Mouse (Mus musculus): ENCODE measurements around the gene Hmg20a. TPM values are rescaled to one million over a fixed set of nuclear protein-coding genes. Genes with fewer than 3 reads are reported as not detected.

The Hmg20a gene
- polyA plus RNA-seq, 1 experiment: 7.9 TPM

DNA sequence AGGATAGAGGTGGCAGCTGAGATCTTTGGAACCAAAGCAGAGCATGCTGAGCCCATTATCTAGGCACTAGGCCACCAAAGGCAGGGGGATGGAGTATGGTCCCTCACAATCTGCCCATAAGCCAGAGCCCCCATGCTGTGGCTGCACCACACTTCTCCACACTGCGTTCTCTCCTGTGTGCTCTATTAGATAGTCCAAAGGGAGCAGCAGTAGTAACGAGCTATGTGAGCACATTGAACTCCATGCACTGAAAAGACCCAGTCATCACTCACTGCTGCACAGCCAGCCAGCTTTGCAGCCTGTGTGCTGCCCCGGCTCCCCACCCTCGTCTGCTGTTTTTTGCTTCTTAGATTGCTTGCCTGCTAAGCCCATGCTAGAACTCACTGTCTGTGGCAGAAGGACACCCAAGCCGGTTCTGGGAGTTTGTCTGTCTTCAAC, 77.4 kb downstream of the Hmg20a start:
- Histone ChIP-seq H3K27ac (ENCODE audit: control insufficient read depth, insufficient read depth, low read depth, low read length) (peak overlapping the region; percentile 7; the same call in 1 of the 2 replicates), H3K27me3 (ENCODE audit: control insufficient read depth, insufficient read depth, low read length) (no peaks in the 10 kb centered on the region), H3K4me1 (ENCODE audit: control insufficient read depth, insufficient read depth, low read length) (no peaks in the 10 kb centered on the region), H3K36me3 (ENCODE audit: control insufficient read depth, insufficient read depth, low read length) (peaks cover 1% of the 10 kb centered on the region; the same call in 1 of the 2 replicates), H3K4me3 (ENCODE audit: control insufficient read depth, low read depth, low read length) (no peak overlapping the region)
- TF ChIP-seq POLR2A (IDR thresholded peaks at IDR 0.05; ENCODE audit: control insufficient read depth, low read depth, low read length) (no peak), CTCF (IDR thresholded peaks at IDR 0.05; ENCODE audit: control insufficient read depth, insufficient read depth, insufficient replicate concordance, low read depth, low read length) (no peak)

DNA sequence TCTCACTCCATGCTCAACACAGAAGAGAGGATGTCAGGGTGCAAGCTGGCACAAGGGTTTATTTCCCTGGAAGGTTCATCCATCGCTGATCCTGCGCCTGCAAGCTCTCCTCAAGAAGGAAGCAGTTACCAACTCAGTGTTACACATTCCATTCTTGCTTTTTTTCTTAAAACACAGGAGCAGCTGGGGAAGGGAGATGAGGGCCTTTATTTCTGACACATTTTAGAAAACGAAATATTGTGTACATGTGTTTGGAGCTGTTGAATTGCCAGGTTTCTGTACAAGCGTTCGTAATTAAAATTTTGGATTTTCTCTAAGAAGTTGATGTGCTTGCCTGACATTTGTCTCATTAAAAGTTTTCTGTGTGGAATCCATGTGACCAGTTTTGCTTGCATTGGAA, 78.2 kb downstream of the Hmg20a start:
- Histone ChIP-seq H3K36me3 (ENCODE audit: control insufficient read depth, insufficient read depth, low read length) (no peaks in the 10 kb centered on the region), H3K4me1 (ENCODE audit: control insufficient read depth, insufficient read depth, low read length) (no peaks in the 10 kb centered on the region), H3K27ac (ENCODE audit: control insufficient read depth, insufficient read depth, low read depth, low read length) (peak overlapping the region; percentile 33), H3K4me3 (ENCODE audit: control insufficient read depth, low read depth, low read length) (no peak overlapping the region), H3K27me3 (ENCODE audit: control insufficient read depth, insufficient read depth, low read length) (no peaks in the 10 kb centered on the region)
- TF ChIP-seq CTCF (IDR thresholded peaks at IDR 0.05; ENCODE audit: control insufficient read depth, insufficient read depth, insufficient replicate concordance, low read depth, low read length) (no peak), POLR2A (IDR thresholded peaks at IDR 0.05; ENCODE audit: control insufficient read depth, low read depth, low read length) (no peak)

DNA sequence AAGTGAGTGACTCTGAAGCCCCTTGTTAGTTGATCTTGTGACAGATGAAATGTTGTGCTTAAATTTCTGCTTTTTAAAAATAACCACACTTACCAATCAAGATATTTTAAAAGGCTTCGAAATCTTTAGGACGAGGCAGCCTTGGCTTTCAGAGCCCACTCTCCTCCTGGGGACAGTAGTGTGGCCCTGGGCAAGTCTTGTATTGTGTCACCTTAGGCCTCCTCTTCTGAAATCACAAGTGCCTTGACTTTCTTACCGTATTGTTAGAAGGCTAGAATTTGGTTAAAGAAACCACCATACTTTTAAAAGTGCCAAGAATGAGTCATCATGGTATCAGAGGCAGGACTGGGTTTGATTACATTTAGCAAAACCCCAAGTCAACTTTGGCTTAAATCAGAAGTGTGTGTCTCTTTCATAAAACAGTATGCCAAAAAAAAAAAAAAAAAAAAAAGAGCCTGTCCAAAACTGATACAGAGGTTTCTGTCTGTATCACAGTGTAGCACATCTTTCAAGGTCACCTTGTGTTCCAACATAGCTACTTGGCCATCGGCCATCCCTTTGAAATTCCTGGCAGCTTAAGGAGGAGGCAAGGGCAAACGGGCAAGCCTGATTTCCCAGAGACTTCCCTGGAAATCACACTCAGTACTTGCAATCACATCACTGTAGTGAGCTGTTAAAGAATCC, 78.9 kb downstream of the Hmg20a start:
- Histone ChIP-seq H3K36me3 (ENCODE audit: control insufficient read depth, insufficient read depth, low read length) (no peaks in the 10 kb centered on the region), H3K27ac (ENCODE audit: control insufficient read depth, insufficient read depth, low read depth, low read length) (no peak overlapping the region), H3K27me3 (ENCODE audit: control insufficient read depth, insufficient read depth, low read length) (no peaks in the 10 kb centered on the region), H3K4me1 (ENCODE audit: control insufficient read depth, insufficient read depth, low read length) (no peaks in the 10 kb centered on the region), H3K4me3 (ENCODE audit: control insufficient read depth, low read depth, low read length) (no peak overlapping the region)
- no peak for TF ChIP-seq POLR2A (IDR thresholded peaks at IDR 0.05; ENCODE audit: control insufficient read depth, low read depth, low read length)
- no peak for TF ChIP-seq CTCF (IDR thresholded peaks at IDR 0.05; ENCODE audit: control insufficient read depth, insufficient read depth, insufficient replicate concordance, low read depth, low read length)

DNA sequence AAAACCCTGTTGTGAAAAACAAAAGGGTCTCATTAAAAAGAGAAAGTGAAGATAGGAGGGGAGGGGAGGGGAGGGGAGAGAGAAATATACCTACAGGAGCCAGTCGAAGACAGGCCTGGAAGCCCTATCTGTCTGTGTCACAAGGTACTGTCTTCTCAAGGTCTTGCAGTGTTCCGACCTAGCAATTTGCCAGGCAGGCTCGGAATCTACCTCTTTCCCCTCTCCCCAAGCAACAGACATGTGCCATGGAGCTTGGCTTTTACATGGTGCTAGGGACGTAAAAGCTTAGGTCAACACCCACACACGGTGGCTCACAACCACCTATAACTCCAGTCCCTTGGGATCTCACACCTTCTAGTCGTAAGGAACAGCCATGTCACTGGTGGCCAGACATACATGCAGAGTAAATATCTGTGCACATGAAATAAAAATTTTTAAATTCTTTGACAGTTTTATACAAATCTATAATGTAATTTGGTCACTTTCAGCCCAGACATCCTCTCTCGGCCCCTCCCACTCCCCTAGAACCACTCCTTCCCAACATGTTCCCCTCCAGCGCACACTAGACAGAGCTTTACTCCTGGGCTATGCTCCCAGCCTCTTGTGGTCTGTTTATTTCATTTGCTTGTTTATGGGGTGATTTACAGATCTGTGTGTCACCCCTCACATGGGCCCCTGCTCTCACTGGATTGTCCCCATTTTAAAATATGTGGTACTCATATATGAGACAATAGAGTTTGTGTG, 81.1 kb downstream of the Hmg20a start:
- TF ChIP-seq CTCF (IDR thresholded peaks at IDR 0.05; ENCODE audit: control insufficient read depth, insufficient read depth, insufficient replicate concordance, low read depth, low read length): no peak
- TF ChIP-seq POLR2A (IDR thresholded peaks at IDR 0.05; ENCODE audit: control insufficient read depth, low read depth, low read length): no peak
- Histone ChIP-seq H3K36me3 (ENCODE audit: control insufficient read depth, insufficient read depth, low read length) (no peaks in the 10 kb centered on the region), H3K27me3 (ENCODE audit: control insufficient read depth, insufficient read depth, low read length) (no peaks in the 10 kb centered on the region), H3K27ac (ENCODE audit: control insufficient read depth, insufficient read depth, low read depth, low read length) (no peak overlapping the region), H3K4me1 (ENCODE audit: control insufficient read depth, insufficient read depth, low read length) (no peaks in the 10 kb centered on the region), H3K4me3 (ENCODE audit: control insufficient read depth, low read depth, low read length) (no peak overlapping the region)

DNA sequence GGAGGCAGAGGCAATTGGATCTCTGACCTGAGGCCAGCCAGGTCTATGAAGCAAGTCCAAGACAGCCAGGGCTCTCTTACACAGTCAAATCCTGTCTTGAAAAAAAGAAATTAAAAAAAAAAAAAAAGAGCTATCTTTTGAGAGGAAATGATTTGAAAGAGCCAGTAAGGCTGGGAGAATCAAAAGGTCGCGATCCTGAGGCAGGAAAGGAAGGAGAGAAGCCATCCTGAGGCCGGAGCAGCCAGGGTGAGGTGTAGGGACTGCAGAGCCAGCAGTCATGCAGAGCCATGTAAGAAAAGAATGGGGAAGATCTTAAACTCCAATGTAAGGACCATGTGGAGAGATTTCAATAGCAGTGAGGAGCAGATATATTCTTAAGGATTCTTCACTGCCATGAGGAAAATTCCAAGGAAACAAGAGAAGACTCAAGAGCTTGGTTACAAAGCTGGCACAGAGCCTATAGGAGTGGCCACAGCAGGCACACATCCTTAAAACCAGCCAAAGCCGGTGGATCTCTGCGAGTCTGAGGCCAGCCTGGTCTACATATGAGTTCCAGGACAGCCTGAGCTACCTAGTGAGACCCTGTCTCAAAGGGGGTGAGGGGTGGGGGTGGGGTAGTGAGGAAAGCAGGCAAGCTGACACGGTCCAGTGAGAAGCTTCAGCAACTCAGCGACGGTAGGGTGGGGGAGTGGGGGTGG, 82.6 kb downstream of the Hmg20a start:
- TF ChIP-seq POLR2A (IDR thresholded peaks at IDR 0.05; ENCODE audit: control insufficient read depth, low read depth, low read length) (no peak), CTCF (IDR thresholded peaks at IDR 0.05; ENCODE audit: control insufficient read depth, insufficient read depth, insufficient replicate concordance, low read depth, low read length) (no peak)
- H3K36me3 ChIP-seq (ENCODE audit: control insufficient read depth, insufficient read depth, low read length): no peaks in the 10 kb centered on the region
- no peak overlapping the region for H3K4me3 ChIP-seq (ENCODE audit: control insufficient read depth, low read depth, low read length)
- H3K27me3 ChIP-seq (ENCODE audit: control insufficient read depth, insufficient read depth, low read length): no peaks in the 10 kb centered on the region
- H3K27ac ChIP-seq (ENCODE audit: control insufficient read depth, insufficient read depth, low read depth, low read length): no peak overlapping the region
- H3K4me1 ChIP-seq (ENCODE audit: control insufficient read depth, insufficient read depth, low read length): peaks cover 2% of the 10 kb centered on the region; the same call in 1 of the 2 replicates

DNA sequence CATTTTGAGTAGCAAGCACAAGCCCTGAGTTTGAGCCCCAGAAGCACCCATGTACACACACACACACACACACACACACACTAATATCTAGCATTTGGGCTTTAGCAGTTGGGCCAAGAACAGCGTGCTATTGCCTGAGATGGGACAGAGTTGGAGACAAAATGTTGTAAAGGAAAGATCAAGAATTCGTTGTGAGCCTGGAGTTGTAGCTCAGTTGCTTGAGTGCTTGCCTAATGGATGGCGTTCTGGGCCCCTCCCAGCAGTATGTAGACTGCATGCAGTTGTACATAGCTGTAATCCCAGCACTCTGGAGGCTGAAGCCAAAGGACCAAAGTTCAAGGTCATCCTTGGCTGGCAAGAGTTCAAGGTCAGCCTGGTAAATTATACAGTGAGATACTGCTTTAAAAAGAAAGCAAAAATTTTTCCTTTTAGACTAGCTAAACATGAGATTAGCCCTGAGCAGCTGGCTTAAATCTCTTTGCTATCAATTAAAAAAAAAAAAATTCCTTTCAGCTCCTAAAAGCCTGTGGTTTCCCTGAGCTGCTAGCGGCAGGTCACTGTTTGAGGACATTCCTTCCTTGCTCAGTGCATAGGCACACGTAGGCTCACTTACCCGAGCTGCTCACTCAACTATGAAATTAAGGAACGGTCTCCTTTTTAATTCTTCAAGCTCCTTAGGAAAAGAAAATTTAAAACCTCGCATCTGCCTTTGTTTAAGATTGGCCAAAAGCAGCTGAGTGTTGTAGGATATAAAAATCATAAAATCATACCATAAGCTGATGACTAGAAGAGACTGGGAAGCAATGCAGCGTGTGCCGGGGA, 83.5 kb downstream of the Hmg20a start:
- H3K4me1 ChIP-seq (ENCODE audit: control insufficient read depth, insufficient read depth, low read length): peaks cover 2% of the 10 kb centered on the region; the same call in 1 of the 2 replicates
- peak overlapping the region; percentile 10 for H3K27ac ChIP-seq (ENCODE audit: control insufficient read depth, insufficient read depth, low read depth, low read length)
- no peak for TF ChIP-seq CTCF (IDR thresholded peaks at IDR 0.05; ENCODE audit: control insufficient read depth, insufficient read depth, insufficient replicate concordance, low read depth, low read length)
- no peak for TF ChIP-seq POLR2A (IDR thresholded peaks at IDR 0.05; ENCODE audit: control insufficient read depth, low read depth, low read length)

More for the DNA sequence above, 83.5 kb downstream of the Hmg20a start:
- H3K27me3 ChIP-seq (ENCODE audit: control insufficient read depth, insufficient read depth, low read length): no peaks in the 10 kb centered on the region
- H3K4me3 ChIP-seq (ENCODE audit: control insufficient read depth, low read depth, low read length): no peak overlapping the region
- no peaks in the 10 kb centered on the region for H3K36me3 ChIP-seq (ENCODE audit: control insufficient read depth, insufficient read depth, low read length)

Measured in testis, adult 2 months (tissue).